Mouse (Mus musculus) olfactory bulb, adult 2 months (tissue): ENCODE data around the gene Gjd2. TPM values are rescaled to one million over a fixed set of nuclear protein-coding genes. Genes with fewer than 3 reads are reported as not detected.

ENCODE experiments used
- H3K27ac ChIP-seq: fragments of 200-500 bp; 2 replicates; pipeline ENCODE4 v1.5.1; 2012; ENCODE audit warnings: low read depth, low read length; ENCODE audit not compliant: insufficient read depth
- H3K4me1 ChIP-seq: fragments of 200-500 bp; 2 replicates; pipeline ENCODE4 v1.6.1; 2012; ENCODE audit warnings: low read length; ENCODE audit not compliant: control insufficient read depth, insufficient read depth
- H3K4me3 ChIP-seq: fragments of 200-500 bp; 2 replicates; pipeline ENCODE4 v1.5.1; 2012; ENCODE audit warnings: mild to moderate bottlenecking, low read depth, low read length, moderate library complexity; ENCODE audit not compliant: insufficient read depth
- CTCF ChIP-seq: fragments of 200-500 bp; IDR thresholded peaks from 2 replicates; pipeline ENCODE4 v1.5.1; 2012; ENCODE audit warnings: low read depth, mild to moderate bottlenecking, low read length, moderate library complexity; ENCODE audit not compliant: insufficient read depth
- POLR2A ChIP-seq: fragments of 200-500 bp; IDR thresholded peaks from 2 replicates; pipeline ENCODE4 v1.6.1; 2012; ENCODE audit warnings: mild to moderate bottlenecking, low read depth, low read length, moderate library complexity; ENCODE audit not compliant: insufficient read depth
- WGBS: fragments of 180-500 bp; shearing (Covaris S2); methylation state at CpG from one replicate; pipeline ENCODE4 v1.1.7; 2018; 5-methylcytosine and 5-hydroxymethylcytosine counted together
- polyA plus RNA-seq: library from polyadenylated mRNA; stranded (reverse); fragments of >200 nt; gene quantifications from 2 replicates; pipeline ENCODE4 v1.2.4, GENCODE M21; 2012; ENCODE audit warnings: low replicate concordance; ENCODE audit not compliant: missing spikeins, insufficient read depth, insufficient read length

The Gjd2 gene
- polyA plus RNA-seq, 1 experiment: not detected

DNA sequence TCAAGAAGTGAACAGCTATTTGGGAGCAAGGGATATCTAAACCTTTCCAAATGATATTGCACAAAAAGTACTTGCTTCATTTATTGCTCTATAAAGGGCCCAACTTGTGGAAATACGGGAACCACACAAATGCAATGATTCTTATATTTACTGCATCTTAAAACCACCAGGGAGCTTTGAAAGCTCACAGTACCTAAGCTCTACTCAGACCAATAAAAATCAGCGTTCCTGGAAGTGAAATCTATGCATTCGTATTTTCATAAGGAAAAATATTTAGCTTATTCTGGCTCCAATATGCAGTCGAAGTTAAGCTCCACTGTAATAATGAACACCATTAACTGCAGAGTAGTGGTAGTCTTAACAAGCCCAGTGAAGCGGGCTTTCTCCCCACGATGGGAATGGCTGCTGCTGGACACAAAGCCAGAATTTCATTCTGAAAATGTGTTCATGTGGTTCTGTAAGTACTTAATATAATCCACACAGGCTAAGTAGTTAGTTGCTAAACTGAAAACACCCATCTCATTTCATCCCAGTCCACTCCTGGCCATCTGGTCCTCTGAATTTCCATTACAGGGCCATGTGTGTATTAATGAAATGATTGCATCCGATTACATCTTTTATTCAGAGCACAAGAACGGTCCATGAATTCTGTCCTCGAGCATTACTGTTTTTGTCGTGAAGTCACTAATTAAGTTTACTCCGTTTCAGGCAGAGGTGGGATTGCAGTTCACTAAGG, 6.2 kb upstream of the Gjd2 start:
- 65% methylated on average over 11 of the region's 11 CpGs for WGBS
- Histone ChIP-seq H3K27ac (no peak overlapping the region), H3K4me3 (no peak overlapping the region), H3K4me1 (no peaks in the 10 kb centered on the region)
- TF ChIP-seq POLR2A (no peak), CTCF (no peak)

- Histone ChIP-seq H3K4me3 (no peak overlapping the region), H3K27ac (no peak overlapping the region), H3K4me1 (no peaks in the 10 kb centered on the region)
- TF ChIP-seq POLR2A: no peak
- no peak for TF ChIP-seq CTCF
- 27% methylated on average over 10 of the region's 10 CpGs for WGBS
Measured at GRCm38 (mm10) chr2:114018136-114018535, 4.7 kb upstream of the Gjd2 start.

DNA sequence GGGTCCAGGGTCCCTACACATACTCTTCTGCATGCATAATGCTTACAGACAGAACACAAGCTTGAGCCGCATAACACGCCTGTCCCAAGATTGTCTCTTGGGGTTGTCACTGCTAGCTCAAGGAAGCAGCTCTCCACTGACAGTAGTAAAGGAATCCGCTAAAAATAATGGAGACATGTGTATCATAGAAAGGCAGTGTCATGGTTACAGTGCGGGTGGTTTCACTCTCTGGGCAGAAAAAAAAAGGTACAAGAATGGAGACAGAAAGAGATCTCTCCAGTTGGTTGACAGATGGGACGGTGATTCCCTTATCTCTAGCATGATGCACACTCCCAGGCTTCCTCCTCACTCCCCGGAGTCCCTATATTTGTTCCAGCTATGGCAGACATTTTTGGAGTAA, 1.4 kb upstream of the Gjd2 start:
- no peak overlapping the region for H3K27ac ChIP-seq
- TF ChIP-seq POLR2A: no peak
- TF ChIP-seq CTCF: no peak
- WGBS: 85% methylated on average over 6 of the region's 6 CpGs
- no peaks in the 10 kb centered on the region; the same call in 1 of the 2 replicates for H3K4me1 ChIP-seq
- no peak overlapping the region for H3K4me3 ChIP-seq

DNA sequence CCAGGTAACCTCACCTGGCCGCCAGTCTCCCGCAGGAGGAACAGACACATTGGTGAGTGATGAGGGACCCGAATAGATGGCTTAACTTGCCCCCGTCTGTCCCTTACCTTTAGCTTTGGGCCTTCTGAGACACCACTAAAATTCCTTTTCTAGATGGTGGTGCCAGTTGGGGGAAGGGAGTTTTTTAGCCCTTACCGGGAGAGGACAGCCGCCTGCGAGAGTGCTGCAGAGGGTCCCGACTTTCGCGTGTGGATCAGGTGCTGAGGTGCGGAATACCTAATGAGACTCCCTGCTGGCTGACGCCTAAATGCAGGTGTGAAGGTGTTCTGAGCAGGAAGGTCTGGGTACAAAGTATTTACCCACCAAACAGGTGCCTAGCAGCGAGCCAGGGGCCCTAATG, 427 bp upstream of the Gjd2 start:
- Histone ChIP-seq H3K4me1 (no peaks in the 10 kb centered on the region; the same call in 1 of the 2 replicates), H3K4me3 (peak overlapping the region; percentile 70), H3K27ac (no peak overlapping the region)
- TF ChIP-seq CTCF (no peak), POLR2A (0 out of 2 replicates have a peak, but pooled peaks have one; percentile 11)
- 4% methylated on average over 13 of the region's 13 CpGs for WGBS

DNA sequence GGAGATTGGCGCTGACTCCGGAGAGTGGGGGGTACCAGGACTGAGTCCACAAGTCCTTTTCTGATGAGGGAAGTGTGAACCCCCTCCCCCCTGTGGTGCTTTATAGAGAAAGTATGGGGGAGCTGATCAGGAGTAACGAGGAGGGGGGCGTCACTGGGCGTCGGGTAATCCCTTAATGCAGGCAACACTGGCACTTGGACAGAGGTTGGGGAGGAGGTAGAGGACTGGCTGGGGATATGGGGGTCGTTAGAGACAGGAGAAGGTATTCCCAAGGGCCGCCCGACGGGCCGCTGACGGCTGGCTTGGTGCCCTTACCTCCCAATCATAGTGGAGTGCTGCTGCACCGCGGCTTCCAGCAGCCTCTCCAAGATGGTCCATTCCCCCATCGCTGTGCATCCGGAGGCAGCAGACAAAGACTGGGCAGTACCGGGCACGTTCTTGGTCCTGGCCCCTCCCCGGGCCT, 639 bp downstream of the Gjd2 start:
- Histone ChIP-seq H3K27ac (peak overlapping the region; percentile 75), H3K4me3 (peak overlapping the region; percentile 70), H3K4me1 (no peaks in the 10 kb centered on the region; the same call in 1 of the 2 replicates)
- WGBS: 2% methylated on average over 19 of the region's 19 CpGs
- TF ChIP-seq POLR2A: no peak
- no peak for TF ChIP-seq CTCF

DNA sequence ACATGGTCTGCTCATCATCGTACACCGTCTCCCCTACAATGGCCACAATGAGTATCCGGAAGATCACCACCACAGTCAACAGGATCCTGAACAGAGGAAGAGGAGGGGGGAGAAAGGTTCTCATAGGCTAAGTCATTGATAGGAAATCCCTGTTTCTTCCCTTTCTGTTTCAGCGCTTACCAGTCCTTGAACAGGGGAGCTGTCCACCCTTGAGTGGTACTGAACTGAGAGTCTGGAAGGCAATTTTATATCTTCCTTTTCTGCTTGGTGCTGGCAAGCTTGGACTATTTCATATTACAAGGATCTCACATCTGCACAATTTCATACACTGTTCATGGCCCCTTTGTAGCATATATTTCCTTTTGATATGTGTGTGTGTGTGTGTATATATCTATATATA, 1.6 kb downstream of the Gjd2 start:
- no peaks in the 10 kb centered on the region; the same call in 1 of the 2 replicates for H3K4me1 ChIP-seq
- peak overlapping the region; percentile 14; the same call in 1 of the 2 replicates for H3K4me3 ChIP-seq
- 77% methylated on average over 4 of the region's 4 CpGs for WGBS
- no peak for TF ChIP-seq POLR2A
- TF ChIP-seq CTCF: no peak
- H3K27ac ChIP-seq: no peak overlapping the region

- TF ChIP-seq CTCF: no peak
- no peak for TF ChIP-seq POLR2A
- WGBS: 80% methylated on average over 2 of the region's 2 CpGs
- Histone ChIP-seq H3K27ac (no peak overlapping the region), H3K4me1 (no peaks in the 10 kb centered on the region; the same call in 1 of the 2 replicates), H3K4me3 (no peak overlapping the region)
Measured at GRCm38 (mm10) chr2:114008321-114008720, 5.1 kb downstream of the Gjd2 start.

- no peak overlapping the region for H3K27ac ChIP-seq
- H3K4me3 ChIP-seq: no peak overlapping the region
- WGBS: 68% methylated on average over 8 of the region's 8 CpGs
- TF ChIP-seq POLR2A (no peak), CTCF (no peak)
- H3K4me1 ChIP-seq: no peaks in the 10 kb centered on the region
Measured at GRCm38 (mm10) chr2:113997484-113997883, 15.9 kb downstream of the Gjd2 start.

DNA sequence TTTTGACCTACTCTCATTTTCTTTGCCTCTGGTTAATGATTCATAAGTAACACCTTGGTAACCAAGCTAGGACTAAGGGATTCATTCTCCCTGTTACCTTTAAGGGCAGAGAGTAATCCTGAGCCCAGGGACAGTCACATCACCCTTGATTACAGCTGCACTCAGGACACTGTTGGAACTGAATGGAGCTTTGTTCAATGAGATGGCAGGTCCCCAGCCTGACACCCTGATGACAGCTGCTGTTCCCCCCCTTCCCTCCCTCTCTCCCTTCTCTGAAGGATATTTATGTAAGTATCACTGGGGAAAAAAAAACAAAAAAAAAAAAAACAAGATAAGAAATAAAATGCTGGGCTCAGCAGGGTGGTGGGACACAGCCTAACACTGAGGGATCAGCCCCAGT, 16.5 kb downstream of the Gjd2 start:
- TF ChIP-seq CTCF (no peak), POLR2A (no peak)

GRCm38 (mm10) chr2:113984890-113985289, 28.5 kb downstream of the Gjd2 start:
- 83% methylated on average over 2 of the region's 2 CpGs for WGBS
- no peak overlapping the region for H3K4me3 ChIP-seq
- TF ChIP-seq CTCF (no peak), POLR2A (no peak)

More for the DNA sequence above, 16.5 kb downstream of the Gjd2 start:
- Histone ChIP-seq H3K27ac (no peak overlapping the region), H3K4me3 (no peak overlapping the region), H3K4me1 (no peaks in the 10 kb centered on the region)

More at GRCm38 (mm10) chr2:113984890-113985289, 28.5 kb downstream of the Gjd2 start:
- Histone ChIP-seq H3K4me1 (peaks cover 5% of the 10 kb centered on the region), H3K27ac (no peak overlapping the region)
